Mouse (Mus musculus): Measurements from ENCODE around the gene Gstp2.

DNA sequence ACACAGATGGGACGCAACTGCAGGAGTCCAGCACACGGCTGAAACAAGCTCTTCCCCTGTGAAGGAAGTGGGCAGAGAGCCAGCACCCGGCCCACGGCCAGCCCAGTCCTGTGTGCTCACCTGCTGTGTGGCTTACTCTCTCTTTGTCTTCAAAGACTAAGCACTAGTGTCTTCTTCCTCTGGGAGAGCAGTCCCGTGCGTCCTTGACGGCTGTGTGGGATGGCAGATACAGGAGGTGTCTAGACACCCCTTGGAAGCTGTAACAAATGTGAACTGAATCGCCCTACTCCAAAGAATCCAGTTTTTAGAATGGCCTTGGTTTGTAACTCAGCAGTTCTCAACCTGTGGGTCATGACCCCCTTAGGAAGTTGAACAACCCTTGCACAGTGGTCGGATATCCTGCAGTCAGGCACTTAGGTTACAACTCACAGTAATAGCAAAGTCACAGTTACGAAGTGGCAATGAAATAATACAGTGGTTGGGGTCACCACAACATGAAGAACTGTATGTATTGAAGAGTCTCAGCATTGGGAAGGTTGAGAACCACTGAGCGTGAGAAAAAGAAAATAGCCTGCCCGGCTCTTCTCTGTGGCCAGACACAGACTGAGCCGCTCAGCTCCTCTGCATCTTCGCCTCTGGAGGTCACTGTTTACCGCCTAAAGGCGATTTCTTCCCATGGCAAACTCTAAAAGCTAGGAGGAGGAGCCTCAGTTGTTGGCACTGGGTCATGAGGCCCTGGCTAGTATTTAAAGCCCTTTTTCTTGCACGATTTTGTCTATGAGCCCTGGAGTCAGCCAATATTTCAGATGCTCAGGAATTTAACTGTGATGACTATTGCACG lies 26.9 kb downstream of the Gstp2 start:
- TF ChIP-seq CTCF (IDR thresholded peaks at IDR 0.05; ENCODE audit: low read depth, low read length) (peak; percentile 89), POLR2A (IDR thresholded peaks at IDR 0.05; ENCODE audit: extremely low read depth, insufficient read depth, low read length) (no peak)

All from liver, adult 2 months (tissue).